Mouse (Mus musculus): ENCODE measurements around the gene Itsn1.

DNA sequence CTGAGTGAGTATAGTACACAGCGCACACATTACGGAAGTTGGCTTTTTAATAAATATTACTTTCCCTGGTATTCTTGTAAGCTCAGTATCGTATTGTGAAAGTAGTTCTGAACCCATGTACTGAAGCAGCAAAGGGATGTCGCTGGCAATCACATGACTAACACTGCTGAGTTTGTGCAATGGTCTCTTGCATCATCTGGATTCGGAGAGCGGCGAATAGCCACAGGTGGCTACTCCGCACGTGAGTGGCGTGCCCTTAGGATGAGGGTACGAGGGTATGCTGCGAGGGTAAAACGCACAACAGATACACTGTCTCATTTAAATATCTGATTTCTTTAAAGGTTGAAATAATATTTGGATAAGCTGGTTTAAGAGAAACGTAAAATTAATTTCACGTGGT is 1.6 kb upstream of the Itsn1 start:
- TF ChIP-seq CTCF (IDR thresholded peaks at IDR 0.05; ENCODE audit: low read depth), result no peak
- TF ChIP-seq EP300 (IDR thresholded peaks at IDR 0.05; ENCODE audit: low read depth), result no peak

Data from liver, embryonic 14.5 days (tissue).